Mouse (Mus musculus) E14TG2a.4 (cell line): ENCODE data around the gene Ablim2.

ENCODE experiments used
- H3K27me3 ChIP-seq: 2 replicates; pipeline ENCODE4 v1.6.1; 2014; ENCODE audit warnings: low read length, control low read depth; ENCODE audit not compliant: insufficient read depth
- H3K36me3 ChIP-seq: 2 replicates; pipeline ENCODE4 v1.6.1; 2014; ENCODE audit warnings: low read length, control low read depth; ENCODE audit not compliant: insufficient read depth
- H3K4me1 ChIP-seq: replicated peaks from 2 replicates; pipeline ENCODE4 v1.6.1; 2014; ENCODE audit warnings: low read depth, low read length, control low read depth
- H3K4me3 ChIP-seq: replicated peaks from 2 replicates; pipeline ENCODE4 v1.5.1; 2014; ENCODE audit warnings: mild to moderate bottlenecking, low read length
- H3K9me3 ChIP-seq: 2 replicates; pipeline ENCODE4 v1.6.1; 2014; ENCODE audit warnings: low read length, control low read depth
- CTCF ChIP-seq: conservative IDR thresholded peaks from 2 replicates; pipeline ENCODE4 v1.5.1; 2014; ENCODE audit warnings: low read length
- NANOG ChIP-seq: IDR thresholded peaks from 2 replicates; pipeline ENCODE4 v1.6.1; 2014; ENCODE audit warnings: borderline replicate concordance, low read length, mixed read lengths
- POU5F1 ChIP-seq: IDR thresholded peaks from 2 replicates; pipeline ENCODE4 v1.6.1; 2014; ENCODE audit warnings: low read length, borderline replicate concordance

Ablim2 gene

DNA sequence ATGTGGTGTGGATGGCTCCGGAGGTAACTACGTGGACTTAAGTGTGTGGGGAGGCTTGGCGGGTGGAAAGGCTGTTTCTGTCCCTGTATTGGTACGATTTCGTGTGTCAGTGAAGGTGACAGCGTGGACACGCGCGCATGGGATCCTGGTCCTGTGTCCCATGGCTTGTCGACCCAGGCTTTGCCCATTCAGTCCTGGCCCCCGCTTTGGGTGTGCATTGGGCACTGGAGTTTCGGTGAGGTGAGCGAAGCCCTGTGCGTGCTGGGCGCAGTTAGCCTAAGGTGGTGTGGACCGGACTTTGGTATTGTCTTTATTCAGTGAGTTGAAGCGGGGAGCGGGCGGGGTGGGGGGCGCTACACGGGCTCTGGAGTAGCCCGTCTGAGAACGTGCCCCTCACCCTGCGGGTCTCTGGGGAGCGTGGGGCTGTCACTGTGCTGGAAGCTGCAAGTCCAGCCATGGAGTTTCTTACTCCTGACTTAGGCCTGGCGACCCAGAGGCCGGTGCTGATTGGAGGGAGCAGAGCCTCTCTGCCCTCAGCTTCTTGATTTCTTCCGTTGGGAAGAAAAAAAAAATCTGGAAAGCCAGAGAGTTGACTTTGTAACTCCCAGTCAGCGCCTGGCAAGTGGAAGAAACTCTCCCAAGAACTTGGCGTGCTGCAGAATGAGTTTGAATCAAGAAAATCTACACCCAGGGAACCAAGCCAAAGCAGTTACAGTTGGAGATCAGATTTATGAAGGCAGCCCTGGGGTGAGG is 136.8 kb downstream of the Ablim2 start:
- Histone ChIP-seq H3K36me3 (no peaks in the 10 kb centered on the region), H3K9me3 (no peaks in the 10 kb centered on the region), H3K4me3 (peak overlapping the region; percentile 87), H3K4me1 (peaks cover 28% of the 10 kb centered on the region), H3K27me3 (peaks cover 51% of the 10 kb centered on the region)
- TF ChIP-seq CTCF (no peak), NANOG (no peak), POU5F1 (no peak)

DNA sequence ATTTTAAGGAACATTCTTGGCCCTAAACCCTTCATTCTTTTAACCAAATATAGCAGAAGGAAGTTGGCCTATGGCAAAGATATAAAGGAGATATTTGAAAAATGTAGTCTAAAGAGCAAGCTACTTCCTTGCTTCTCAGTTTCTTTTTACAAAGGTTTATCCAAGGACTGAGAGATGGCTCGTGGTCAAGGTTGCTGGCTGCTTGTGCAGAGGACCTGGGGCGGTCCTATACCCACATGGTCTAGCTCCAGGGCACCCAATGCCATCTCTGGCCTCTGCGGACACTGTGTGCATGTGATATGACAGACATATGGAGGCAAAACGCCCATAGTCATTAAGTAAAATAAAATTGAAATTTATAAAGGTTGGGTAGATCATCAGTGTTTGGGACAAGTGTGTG is 138.2 kb downstream of the Ablim2 start:
- TF ChIP-seq NANOG (no peak), CTCF (no peak), POU5F1 (no peak)
- H3K4me3 ChIP-seq: no peak overlapping the region
- H3K4me1 ChIP-seq: peaks cover 35% of the 10 kb centered on the region
- H3K9me3 ChIP-seq: no peaks in the 10 kb centered on the region
- no peaks in the 10 kb centered on the region for H3K36me3 ChIP-seq
- peaks cover 48% of the 10 kb centered on the region for H3K27me3 ChIP-seq

DNA sequence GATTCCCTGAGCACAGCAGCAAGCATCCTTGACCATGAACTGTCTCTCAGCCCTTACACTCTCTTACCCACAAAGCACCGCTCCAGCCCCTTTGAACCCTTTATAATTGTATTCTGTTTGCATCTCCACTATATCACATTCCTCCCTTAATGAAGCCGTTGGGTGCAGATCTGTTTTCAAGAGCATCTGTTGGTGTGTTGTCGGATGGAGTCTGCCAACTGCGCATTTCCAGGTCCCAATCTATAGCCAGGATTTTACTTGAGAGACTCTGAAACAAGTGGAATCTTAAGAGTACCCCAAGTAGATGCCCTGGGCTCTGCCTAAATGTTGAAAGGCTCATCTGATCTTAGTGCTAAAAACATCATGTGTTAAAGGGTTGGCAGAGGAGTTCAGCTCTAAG is 138.9 kb downstream of the Ablim2 start:
- no peaks in the 10 kb centered on the region for H3K36me3 ChIP-seq

GRCm38 (mm10) chr5:35897147-35897546 is 139.5 kb downstream of the Ablim2 start:
- Histone ChIP-seq H3K9me3 (no peaks in the 10 kb centered on the region), H3K27me3 (peaks cover 36% of the 10 kb centered on the region), H3K4me3 (no peak overlapping the region), H3K36me3 (no peaks in the 10 kb centered on the region), H3K4me1 (peaks cover 42% of the 10 kb centered on the region)
- TF ChIP-seq NANOG (no peak), CTCF (no peak), POU5F1 (no peak)

More for the DNA sequence above, 138.9 kb downstream of the Ablim2 start:
- Histone ChIP-seq H3K4me1 (peaks cover 41% of the 10 kb centered on the region), H3K9me3 (no peaks in the 10 kb centered on the region), H3K4me3 (no peak overlapping the region), H3K27me3 (peaks cover 42% of the 10 kb centered on the region)
- TF ChIP-seq CTCF (no peak), NANOG (no peak), POU5F1 (no peak)

DNA sequence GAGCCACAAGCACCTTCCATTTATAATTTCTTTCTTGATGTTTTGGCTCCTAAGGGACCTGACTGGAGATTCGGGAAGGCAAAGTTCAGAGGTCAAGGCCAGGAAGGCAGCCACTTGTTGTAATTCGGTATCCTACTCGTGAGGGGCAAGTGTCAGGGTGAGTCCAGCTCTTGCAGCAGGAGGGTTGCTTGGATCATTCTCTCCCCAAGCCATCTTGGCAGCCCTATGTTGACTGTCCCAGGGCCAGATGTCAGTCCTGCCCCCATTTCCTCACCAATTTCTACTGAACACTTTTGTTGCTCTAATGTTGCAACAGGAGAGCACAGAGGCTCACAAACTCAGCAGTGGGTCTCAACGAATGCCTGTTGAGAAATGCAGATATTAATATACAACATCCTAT is 140.4 kb downstream of the Ablim2 start:
- H3K27me3 ChIP-seq: peaks cover 27% of the 10 kb centered on the region
- H3K36me3 ChIP-seq: no peaks in the 10 kb centered on the region
- H3K4me3 ChIP-seq: no peak overlapping the region
- peaks cover 37% of the 10 kb centered on the region for H3K4me1 ChIP-seq
- TF ChIP-seq CTCF: no peak
- no peak for TF ChIP-seq POU5F1
- TF ChIP-seq NANOG: no peak
- no peaks in the 10 kb centered on the region for H3K9me3 ChIP-seq

GRCm38 (mm10) chr5:35898994-35899393 is 141.3 kb downstream of the Ablim2 start:
- peaks cover 31% of the 10 kb centered on the region for H3K4me1 ChIP-seq
- H3K36me3 ChIP-seq: no peaks in the 10 kb centered on the region
- no peak for TF ChIP-seq CTCF
- no peak for TF ChIP-seq POU5F1
- TF ChIP-seq NANOG: no peak

DNA sequence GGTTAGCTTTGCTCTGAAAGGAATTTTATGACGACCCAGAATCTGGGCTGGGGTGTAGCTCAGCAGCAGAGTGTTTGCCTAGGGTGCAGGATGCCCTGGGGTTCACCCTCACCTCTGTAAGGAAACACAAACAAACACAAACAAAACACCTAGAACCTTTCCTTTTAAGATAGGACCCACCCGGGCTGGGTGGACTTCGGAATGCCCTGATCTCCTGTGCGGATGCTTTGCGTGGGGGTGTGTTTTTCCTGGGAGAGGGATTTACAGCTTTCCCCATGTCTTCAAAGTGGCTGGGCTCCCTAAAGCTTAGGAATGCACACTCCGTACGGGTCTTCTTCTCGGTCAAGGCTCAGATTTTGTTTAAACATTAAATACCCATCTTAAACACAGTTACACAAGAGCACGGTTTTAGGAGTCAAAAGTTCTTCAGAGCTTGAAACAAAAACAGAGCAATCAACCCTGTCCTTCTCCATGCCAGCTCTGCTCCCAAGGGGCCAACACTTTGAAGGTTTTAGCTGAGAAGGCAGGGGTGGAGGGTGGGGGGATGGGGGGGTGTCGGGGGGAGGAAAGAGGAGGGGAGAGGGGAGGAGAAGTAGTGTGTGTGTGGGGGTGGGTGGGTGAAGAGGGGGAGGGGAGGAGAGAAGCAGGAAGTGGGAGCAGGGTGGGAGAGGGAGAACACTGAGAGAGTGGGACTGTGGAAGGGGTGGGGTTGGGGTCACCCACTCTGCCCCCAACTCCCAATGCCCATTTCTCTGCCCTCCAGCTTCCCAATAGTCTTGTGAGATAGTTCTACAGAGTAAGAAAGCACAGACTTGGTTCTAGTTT is 142.9 kb downstream of the Ablim2 start:
- Histone ChIP-seq H3K9me3 (no peaks in the 10 kb centered on the region), H3K4me3 (no peak overlapping the region), H3K27me3 (peaks cover 5% of the 10 kb centered on the region), H3K36me3 (no peaks in the 10 kb centered on the region), H3K4me1 (peaks cover 22% of the 10 kb centered on the region)
- TF ChIP-seq POU5F1 (no peak), CTCF (no peak), NANOG (no peak)

More at GRCm38 (mm10) chr5:35898994-35899393, 141.3 kb downstream of the Ablim2 start:
- Histone ChIP-seq H3K9me3 (no peaks in the 10 kb centered on the region), H3K27me3 (peaks cover 21% of the 10 kb centered on the region), H3K4me3 (no peak overlapping the region)

DNA sequence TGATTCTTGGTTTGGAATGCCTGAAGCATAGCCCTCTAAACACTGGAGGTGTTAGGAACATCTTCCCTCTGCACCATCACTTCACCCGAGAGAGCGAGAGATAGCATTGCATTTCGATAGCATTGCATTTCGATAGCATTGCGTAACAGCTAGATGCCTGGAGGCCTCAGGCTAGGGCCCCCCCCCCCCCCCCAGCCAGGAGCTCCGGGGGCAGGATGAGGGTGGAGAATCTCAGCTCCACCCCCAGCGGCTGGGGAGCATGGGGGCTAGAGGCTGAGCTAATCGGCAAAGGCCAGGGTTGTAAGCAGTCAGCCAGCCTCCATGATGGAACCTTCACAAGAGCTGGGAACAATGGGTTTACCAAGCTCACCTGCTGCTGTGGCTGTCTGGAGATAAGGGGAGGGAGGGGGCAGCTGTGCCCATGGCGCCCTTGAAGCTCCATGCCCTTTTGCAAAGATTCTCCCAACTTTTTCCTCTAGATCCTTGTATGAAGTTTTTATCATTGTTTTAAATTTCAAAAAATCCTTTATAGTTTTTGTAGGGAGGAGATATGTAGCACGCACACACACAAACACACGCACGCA is 143.6 kb downstream of the Ablim2 start:
- H3K4me3 ChIP-seq: no peak overlapping the region
- peaks cover 22% of the 10 kb centered on the region for H3K4me1 ChIP-seq
- TF ChIP-seq POU5F1: no peak
- no peak for TF ChIP-seq NANOG
- no peak for TF ChIP-seq CTCF
- no peaks in the 10 kb centered on the region for H3K36me3 ChIP-seq
- H3K27me3 ChIP-seq: no peaks in the 10 kb centered on the region; the same call in 1 of the 2 replicates
- no peaks in the 10 kb centered on the region for H3K9me3 ChIP-seq
